Mouse (Mus musculus) adrenal gland, adult (tissue): ENCODE data around the gene Gpr37.

Experiments
- DNase-seq, 2 experiments: peaks; one replicate each; pipeline ENCODE4 v3.0.0; 2022 to 2023; ENCODE audit warnings: low spot score in 1 of 2; ENCODE audit not compliant: inconsistent age in 2 of 2

Gene Gpr37

DNA sequence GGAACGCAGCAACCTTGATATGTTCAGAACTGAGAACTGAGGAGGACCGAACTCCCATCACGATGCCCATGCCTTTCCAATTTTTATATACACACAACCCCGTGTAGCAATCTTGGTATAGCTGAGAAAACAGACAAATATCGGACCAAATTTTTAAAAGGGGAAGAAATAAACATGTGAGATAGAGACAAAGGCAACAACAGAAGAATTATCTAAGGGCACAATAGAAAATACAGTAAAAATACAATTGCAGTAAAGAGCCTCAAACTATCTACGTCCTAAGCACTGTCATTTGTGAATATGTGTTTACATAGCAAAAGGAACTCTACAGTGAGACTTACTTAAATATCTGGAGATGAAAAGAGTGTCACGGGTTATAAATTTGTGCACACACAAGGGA lies at the start of gene Gpr37:
Gene Gpr37 (minus strand): TSS at position 101 of the 400 bp plus-strand sequence.
- DNase-seq: no peak

DNA sequence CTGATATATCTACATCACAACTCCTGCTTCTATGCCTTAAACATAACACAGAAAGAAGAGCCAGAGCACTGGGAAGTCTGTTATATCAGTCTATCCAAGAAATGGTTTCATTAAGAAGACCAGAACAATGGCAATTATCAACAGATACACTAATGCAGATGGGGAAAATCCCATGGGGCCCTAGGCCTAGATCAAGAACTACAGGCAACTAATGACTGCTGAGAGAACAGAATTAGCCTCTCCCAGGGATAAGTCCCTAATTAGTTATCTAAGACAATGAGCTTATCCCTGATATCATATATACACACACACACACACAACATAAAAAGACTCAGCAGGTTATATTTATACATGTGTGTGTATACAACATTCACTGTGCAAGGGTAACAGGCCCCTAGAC lies 46.0 kb upstream of the Gpr37 start:
- DNase-seq: no peak

DNA sequence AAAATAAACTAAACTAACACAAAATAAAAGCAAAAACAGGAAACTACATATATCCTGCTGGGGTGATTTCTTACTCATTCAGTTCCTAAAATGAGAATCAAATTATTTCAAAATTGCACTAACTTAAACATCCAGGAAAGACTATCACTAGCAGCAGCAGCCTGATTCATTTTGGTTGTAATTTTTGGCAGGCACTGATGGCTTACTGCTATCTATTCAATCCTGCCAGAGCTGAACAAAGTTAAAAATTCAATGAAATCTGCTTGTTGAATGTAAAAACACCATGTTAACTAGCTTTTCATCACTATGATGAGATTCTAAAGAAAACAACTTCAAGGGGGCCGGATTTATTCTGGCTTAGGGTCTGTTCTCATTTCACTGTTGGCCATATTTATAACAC lies 36.0 kb upstream of the Gpr37 start:
- DNase-seq: no peak

DNA sequence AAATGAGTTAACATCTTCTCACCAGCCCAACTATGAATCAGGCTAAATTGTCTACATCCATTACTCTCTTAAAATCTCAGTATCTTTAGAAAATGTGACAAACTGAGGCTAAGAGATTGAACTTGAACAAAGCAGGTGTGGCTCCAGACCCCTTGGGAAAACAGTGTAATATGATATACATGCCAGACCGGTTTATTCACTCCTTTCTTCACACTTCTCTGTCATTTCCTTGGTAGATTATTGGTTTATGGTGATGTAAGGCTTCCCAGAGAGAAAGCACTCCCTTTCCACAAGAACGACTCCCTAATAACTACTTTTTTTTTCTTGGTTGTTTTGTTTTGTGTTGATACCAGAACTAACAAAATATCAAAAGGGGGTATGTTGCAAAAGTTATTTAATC lies 20.1 kb upstream of the Gpr37 start:
- no peak for DNase-seq

DNA sequence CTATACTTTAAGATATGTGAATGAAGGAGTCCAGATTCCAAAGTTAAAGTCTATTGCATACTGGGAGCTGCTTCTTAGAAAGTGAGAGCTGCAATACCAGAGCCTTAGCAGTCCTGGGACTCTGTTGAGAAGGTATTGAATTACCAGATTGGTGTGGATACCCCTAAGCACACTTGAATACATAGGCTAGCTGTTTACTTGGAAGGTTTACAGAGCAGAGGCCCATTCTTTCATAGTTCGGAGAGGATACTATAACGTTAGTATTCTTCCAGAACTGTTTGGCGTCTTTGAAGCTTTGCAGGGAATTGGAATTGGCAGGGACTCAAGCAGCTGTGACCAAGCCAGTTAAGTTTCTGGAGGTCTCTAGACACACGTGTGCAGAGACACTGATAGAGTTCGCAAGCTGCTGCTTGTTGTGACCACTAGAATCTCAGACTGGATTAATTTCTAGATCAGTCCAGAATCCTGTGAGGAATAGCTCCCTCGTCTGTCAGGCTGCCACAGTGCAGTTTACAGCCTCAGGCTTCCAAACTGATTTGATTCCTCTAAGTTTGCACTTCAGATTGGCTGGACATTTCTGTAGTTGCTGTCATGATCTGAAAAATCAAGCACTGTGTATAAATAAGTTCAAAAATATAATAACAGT lies 18.8 kb upstream of the Gpr37 start:
- DNase-seq: peak; percentile 12 to 72

DNA sequence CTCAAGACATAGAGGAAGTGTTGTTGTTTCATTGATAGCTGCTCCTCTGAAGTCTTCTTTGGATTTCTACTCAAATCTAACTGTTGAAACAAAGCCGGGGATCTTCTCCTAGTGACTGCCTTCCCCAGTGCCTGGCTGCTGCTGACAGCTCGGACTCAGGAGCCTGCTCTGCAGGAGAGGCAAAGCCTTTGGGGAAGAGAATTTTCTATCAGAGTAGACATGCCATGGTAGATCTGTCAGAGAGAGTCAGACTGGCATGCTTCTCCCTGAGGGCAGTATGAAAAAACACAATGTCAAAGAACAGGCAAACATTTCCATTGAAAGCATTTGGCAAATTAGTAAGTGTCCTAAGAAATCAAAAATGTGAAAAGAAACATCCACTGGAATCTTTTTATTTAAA lies 9.4 kb upstream of the Gpr37 start:
- DNase-seq: no peak

DNA sequence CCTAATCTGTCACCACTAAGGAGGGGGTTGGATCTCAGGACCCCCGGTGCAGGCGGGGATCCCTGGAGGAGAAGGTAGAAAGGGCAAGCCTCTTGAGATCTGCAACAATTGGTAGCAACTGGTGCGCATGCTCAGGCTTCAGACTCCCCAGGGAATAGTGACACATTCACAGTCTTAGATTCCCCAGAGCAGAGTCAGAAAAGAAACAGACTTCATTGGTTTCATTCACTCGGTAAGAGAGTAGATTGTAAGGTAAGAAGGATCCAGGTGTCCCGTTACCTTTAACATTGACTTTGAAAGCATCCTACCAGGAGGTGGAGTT lies 284 bp downstream of the Gpr37 start:
- DNase-seq: peak in 1 of 2 experiments; percentile 31

DNA sequence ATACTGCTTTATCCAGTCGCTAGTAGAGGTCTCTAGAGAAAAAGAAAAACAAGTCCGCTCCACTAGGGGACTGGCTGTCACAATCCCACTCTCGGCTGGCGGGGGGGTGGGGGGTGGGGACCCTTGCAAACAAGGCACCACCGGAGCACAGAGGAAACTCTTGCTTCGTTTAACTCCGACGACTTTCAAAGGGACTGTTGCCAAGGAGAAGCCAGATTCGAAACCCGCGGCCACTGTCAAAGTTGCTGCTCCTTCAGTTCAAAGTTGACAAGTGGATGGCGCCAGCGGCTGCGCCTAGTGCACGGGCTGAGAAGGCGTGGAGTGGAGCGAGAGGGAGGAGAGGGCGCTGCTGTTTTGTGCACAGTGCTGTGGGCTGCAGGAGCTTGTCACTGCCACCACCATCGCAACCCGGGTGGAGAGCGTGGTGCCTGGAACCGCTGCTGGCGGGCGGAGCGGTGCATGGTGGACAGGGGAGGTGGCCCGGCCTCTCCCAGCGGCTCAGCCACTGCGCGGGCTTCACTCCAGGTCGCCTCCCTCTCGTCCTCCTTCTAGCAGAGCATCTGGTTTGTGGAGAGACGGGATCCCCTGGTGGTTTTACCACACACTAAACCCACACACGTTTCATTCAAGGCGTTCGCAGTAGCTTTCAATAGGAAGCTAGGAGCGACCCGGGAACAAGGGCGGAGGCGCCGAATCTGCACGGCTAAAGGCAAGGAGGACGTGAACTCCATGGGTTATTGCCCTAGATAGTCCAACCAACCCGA lies 827 bp downstream of the Gpr37 start:
- peak; percentile 40 to 82 for DNase-seq

DNA sequence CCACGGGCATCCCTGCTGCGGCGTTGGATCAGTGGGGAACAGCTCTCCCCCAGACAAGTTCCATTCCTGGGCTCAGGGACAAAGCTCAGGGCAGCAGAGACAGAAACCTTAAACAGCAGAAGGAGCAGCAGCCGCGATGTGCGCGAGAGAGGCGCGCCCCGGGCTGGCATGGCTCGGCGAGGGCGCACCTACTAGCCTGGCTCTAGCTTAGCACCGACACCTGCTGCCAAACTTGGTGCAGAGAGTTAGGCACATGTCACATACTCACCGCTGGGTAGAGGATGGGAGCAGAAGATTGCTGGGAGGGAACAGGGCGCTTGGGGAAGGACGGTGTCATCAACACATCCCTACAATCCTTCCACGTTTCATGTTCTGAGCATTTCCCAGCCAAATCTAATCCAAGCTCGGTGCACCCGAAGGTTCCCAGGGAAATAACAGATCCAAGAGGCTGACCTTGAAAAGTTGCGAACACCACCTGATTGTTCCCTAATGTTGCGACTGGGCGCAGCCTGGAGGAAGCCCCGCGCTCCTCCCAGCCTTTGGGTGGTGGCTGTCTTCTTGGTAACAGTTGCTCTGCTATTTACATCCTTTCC lies 1.5 kb downstream of the Gpr37 start:
- DNase-seq: peak; percentile 8 to 45

DNA sequence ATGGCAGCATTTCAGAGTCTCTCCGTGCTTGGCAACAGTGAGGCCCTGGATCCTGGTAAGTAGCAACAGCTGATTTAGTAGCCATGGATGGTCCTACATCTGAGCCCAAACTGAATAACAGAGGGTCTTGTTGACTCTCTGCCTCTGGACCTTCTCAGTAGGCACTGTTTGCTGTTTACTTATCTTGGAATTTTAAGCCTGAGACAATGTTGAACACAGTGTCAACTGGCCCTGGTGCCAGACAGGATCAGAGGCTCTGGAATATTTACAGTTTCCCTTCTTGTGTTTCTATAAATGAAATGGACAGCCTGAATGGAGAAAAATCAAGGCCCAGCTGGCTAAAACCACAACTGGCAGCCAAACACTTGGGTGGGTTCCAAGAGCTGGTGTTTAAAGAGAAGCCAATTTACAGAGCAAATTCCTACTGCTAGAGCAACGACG lies 3.7 kb downstream of the Gpr37 start:
- DNase-seq: peak in 1 of 2 experiments; percentile 25

DNA sequence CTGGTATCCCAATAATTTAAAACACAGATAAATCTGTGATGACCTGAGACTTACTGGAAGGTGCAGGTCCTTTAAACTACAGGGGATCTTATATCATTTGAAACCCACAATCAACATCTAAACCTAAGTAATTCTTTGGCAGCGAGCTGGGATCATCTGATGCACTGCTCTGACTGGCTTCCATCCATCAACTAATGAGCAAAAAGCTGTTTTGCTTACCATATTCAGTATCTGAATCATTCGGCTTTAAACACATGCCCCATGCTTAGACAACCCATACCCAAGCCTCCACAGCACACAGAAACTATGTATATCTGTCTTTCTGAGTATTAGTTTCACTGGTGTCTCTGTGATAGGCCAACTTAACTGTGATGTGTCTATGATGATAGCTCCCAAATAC lies 6.1 kb downstream of the Gpr37 start:
- no peak for DNase-seq

DNA sequence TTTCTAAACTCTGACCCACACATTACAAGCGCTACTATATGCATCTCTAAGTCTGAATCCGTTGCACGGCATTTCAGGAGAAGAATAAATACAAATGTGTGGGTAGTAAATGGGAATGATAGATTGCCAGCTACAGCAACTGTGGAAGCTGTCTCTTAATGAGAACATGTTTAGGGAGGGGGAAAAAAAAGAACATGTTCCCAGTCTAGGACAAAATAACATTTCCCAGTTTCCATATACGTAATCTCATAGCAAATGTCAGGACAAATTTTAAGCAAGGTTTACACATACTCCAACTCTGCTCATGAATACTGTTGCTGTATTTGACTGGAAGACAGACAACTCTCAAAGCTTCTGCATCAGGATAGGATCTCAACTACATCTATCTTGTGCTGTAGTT lies 15.4 kb downstream of the Gpr37 start:
- DNase-seq: no peak

DNA sequence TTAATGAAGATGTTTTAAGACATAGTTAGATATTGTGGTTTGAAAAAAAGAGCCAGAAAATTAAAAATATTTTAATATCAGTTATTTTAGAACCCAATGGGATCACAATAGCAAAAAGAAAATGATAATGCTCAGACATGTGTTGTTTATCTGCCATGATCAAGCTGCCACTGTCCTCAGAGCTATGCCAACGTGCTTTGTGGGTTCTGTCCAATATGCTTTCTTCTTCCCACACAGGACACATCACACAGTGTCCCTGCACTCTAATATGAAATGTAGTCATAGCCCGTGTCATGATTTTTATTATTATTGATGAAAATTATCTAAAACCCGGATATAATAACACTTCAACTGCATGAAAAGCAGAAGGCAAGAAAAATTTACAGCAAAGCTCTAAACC lies 16.7 kb downstream of the Gpr37 start:
- DNase-seq: no peak

DNA sequence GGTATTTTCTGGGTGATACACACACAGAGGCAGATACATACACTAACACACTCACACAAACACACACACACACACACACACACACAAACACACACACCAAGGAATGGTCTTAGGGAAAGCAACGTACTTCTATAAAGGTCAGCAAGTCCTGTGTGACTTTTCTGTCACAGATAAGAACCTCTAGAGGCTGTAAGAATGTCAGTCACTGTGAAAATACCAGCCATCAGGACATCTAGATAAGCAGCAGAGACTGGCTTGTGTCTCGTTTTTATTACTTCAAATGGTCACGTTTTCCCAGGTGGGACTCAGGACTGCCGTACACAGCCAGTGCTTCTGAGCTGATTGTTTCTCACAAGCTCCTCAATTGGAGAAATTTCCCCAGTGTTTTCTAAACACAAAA lies 20.4 kb downstream of the Gpr37 start:
- no peak for DNase-seq

DNA sequence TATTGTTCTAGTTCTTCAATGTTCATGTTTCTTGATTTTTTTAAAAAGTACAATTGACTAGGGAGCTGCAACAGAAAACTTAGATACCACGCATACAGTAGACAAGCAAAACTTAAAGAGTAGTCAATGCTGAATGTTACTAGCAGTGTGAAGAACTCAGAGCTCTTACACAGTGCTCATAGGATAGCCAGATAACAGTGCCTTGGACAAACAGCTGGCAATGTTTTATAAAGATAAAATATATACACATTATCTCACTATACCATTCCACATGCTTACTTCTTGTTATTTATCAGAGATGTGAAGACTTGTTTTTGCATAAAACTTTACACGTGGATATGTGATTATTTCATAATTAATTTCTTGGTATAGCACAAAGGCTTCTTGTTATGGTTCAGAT lies 26.6 kb downstream of the Gpr37 start:
- DNase-seq: no peak

DNA sequence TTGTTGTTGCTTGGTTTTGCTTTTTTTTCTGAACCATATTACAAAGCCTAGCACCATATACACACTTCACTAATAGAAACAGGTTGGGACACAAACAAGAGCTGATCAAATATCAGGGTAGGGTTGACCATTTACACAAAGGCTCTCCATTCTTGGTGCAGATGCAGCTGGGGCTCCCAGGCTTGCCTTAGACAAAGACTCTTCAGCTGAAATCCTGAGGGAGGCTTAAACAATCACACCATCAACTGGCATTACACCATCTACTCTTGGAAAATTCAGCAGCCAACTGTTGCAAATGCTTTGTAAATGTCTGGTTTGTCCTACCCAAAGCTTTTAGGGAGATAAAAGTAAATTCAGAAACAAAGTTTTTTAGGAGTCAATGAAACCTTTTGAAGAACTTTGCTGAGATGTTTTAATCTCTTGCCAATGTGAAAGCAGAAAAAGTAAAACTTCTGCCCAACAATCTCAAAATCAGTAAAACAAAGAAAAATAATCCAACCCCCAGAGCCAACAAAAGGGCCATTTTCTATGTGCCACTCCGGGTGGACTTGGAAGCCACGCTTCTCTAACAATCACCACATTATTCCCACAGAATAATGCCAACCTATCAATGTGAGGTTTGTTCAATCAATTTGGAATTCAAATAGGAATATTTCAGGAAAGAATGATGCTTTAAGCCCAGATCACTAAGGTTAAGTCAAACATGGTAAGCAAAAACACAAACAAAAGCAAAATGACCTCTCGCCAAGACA lies 30.4 kb downstream of the Gpr37 start:
- no peak for DNase-seq
